Mouse (Mus musculus) brain, embryonic 18.5 days (tissue): ENCODE measurements at regions not wholly inside any gene's neighbourhood (a gene's known extent, or its start where the extent isn't known, plus 50 kb on each side); places are given as distances from the start of the nearest gene placed in this dataset.

ENCODE experiments used
- DNase-seq: peaks from one replicate; pipeline ENCODE4 v3.0.0-alpha.2; 2012; ENCODE audit warnings: low read depth, low spot score

DNA sequence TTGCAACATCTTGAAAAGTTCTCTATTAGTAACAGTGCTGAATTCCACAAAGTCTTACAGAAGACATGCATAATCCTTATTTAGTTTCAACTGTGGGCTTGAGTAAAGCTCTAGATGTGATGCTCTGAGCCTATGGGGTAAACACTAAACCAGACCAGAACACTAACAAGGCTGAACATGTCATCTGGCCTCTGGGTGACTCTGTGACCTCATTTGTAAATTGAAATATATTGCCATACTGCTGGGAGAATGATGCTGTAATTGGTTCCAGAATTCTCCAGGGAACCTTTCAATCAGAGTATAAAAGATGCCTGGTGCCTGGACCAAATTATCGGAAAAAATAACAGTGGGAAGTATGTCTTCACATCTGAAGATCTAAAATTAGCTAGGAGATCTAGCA, 309.9 kb upstream of the Megf9 start:
- no peak for DNase-seq

DNA sequence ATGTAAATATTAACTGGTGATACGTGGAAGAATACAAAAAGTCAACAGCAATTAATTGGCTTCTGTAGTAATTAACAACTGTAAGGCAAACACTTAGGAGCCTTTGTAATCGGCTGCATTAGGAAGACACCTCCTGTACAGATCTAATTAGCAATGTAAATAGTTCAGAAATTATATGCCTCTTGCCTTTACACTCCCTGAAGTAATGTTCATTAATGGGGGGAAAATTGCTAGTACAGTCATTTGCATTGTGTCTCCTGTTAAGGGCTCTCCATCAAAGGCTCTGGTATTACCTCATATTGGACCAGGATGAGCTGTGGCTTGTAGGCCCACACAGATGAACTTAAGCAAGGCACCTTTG, 276.1 kb upstream of the Megf9 start:
- no peak for DNase-seq

DNA sequence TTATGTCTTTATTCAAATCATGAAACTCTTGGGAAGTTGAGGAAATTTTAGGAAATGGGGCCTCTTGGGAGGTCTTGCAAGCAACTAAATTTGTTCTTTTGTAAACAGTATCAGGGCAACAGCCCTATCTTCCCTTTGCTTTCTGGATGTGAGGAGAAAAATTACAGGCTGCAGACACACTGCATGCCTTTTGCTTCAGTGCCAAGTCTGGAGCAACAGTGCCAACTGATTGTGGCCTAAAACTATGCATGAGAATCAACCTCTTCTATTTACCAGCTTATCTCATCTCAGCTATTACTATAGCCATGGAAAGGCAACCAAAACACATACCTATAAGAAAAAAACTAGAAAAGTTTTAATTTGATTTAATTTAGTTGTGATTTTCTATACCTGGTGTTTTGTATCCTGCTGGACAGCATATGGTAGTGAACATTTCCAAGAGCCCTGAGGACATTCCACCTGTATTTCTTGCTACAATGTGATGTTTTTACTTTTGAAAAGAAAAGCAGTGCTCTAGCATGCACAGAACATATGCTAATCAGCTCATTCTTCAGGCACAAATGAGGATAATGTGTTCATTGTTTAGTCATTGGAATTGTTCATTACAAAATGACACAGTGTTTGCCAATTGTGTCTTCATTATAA, 275.6 kb upstream of the Megf9 start:
- DNase-seq, result no peak

DNA sequence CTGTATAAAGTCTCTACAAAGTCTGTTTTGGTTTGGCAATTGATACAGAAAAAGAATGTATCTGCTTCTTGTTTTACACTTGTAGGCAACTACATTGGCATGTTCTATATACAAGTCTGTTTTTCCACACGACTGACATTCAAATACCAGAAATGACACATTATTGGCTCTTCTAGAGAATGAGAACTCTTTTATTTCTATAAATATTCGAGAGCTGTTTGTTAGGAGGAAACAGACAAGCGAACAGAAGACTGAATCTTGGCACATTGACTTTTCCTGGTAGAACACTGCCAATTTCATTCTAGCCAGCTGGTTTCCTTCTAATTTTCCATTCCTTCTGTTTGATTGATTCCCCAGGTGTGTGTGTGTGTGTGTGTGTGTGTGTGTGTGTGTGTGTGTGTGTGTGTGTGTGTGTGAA, 270.1 kb upstream of the Megf9 start:
- DNase-seq, result peak; percentile 69

DNA sequence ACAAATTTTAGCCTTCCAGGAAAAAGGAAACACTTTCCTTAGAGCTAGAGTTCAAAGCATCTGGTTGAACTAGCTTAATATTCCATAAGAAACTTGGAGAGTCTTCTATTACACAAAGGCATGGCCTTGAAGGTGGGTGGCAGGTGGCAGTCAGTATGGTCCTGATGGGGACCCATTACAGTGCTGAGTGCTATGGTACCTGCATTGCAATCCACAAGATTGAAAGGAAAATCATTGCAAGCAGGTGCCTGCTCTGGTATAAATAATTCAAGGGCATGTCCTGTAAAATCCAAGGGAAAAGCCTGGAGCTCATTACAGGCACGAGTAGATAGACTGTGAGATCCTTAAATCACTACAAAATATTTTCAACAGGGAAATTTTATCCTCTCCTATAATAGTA, 263.7 kb upstream of the Megf9 start:
- DNase-seq, result no peak

DNA sequence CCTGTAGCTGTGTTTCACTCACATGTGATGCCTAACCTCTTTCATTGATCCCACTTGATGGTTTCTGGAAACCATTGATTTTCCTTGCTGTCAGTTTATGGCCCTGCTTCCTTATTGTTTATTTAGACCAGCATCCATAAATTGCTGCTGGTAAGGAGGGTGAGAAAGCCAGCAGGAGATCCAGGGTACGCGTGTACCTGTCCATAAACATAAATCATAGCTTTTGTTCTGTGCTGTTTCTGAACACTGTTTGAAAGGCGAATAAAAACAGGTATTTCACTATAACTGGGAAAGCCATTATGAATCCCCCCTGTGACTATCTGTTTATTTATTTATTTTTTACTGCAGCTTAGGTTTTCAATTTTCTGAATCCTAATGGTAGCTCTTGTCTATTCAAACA, 263.1 kb upstream of the Megf9 start:
- no peak for DNase-seq

DNA sequence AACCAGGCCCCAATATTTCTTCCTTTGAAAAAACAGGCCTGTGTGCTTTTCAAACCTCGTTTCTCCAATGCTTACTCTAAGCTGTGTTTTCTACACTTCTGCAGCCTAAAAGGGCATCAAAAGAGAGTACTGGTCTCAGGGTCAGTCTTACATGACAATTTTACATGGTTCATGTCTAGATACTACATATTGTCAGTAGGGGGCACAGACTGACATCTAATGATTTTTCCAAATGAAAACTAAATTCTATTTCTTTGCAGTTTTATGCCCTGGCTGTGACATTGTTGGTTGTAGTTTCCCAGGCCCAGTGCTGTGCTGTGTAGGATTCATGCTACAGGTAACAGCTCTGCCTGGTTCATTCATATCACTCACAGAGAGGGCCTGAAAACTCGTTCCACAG, 248.7 kb upstream of the Megf9 start:
- DNase-seq, result no peak

DNA sequence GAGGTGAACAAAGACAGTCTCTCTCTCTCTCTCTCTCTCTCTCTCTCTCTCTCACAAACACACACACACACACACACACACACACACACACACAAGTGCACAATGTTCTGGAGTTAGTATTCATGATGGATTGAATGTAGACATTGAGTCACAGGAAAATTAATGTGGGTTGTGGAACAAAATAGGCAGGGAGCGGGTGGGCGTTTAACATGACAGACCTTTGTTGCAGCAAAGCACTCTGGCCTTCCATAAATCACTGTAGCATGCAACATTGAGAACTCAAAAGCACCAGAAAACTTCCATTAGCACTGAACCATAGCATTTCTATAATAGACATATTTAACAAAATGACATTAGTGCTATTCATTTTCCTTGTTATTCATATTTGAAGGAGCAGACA, 246.8 kb upstream of the Megf9 start:
- DNase-seq, result no peak

DNA sequence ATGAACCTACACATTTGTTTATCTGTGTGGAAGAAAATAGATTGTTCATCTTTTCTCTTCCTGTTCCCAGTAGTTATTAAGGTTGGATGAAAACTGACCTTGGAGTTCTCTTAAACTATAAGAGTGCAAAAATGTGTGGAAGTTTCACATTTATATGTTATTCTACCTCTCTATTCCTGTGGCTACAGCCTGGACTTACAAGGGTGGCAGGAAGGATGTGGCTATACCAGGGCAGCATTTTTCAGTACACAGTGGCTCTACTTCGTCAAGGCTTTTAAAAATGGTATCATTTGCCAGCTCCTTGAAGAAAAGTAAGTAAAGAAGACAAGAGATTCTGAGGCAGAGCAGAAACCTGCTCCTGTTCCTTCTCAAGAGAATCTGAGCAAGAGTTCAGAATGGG, 241.5 kb upstream of the Megf9 start:
- no peak for DNase-seq

DNA sequence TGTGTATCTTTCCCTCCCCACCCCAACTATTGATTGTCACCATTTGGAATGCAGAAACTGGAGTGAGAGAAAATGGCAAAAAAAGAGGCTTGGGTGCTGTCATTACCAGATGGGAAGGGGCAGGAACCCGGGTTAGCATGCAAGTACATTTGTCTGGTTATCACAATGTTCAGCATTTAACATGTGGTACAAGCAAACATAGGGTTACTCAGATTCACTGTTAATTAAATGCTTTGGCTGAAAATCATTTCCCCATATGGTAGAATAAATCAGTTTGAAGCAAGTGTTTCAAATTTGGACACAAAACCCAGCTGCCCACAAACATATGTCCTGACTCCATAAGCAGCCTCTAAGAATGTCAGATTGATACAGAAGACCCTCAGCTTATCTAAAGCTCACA, 208.6 kb upstream of the Megf9 start:
- peak; percentile 59 for DNase-seq

DNA sequence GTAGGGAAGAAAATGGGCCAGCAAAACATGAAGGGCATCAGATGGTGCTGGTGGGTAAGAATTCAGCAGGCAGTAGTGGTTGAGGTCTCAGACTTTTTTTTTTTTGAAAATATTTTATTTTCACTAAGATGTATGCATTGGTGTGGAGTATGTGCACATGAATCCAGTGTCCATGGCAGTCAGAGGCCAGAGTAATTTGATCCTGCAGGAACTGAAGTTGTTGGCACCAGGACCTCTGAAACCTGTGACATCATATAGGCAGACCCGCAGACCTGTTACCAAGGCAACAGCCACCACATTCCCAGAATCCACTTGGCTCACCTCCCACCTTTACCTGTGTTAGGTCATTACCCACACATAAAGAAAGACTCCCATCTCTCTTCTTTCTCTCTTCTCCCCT, 207.2 kb upstream of the Megf9 start:
- no peak for DNase-seq

DNA sequence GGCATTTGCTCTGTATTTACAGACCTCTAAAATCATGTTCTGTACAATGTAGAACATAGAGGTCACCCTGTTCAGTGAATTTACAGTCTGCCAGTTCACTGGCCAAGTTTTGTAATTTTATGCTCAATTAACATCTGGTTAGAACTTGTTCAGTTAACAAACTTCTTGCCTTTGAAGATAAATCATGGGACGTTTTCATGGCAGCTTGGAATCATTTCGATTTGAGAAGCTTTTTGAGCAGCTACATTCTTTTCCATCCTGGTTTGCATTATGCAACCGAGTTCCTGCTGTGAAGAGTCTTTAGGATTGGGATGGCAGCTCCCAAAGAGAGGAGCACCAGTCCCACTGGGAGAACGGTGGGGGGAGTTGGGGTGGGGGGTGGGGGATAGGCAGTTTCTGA, 206.3 kb upstream of the Megf9 start:
- DNase-seq, result no peak

DNA sequence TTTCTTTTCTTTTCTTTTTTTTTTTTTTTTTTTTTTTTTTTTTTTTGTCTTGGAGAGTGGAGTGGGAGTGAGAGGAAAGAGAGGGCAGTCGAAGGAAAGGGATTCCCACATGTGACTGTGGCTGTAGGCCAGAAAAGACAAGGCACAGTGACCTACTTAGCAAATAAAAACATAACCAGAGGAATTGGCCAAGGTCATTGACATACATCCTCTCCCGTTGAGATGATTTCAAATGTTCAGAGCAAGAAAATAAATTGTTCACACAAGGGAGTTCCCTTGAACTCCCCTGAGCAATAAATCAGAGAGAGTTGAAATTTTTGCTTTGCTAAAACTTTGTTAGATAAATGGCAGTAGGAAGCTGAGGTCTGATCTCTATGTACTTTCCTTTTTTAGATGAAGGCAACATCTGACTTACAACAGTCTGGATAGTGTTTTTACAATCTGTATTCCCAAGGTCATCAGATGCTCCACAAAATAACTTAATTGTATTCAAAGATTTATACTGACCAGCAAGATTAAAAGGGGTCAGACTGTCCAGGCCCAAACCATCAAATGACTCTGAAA, 174.4 kb upstream of the Megf9 start:
- no peak for DNase-seq

DNA sequence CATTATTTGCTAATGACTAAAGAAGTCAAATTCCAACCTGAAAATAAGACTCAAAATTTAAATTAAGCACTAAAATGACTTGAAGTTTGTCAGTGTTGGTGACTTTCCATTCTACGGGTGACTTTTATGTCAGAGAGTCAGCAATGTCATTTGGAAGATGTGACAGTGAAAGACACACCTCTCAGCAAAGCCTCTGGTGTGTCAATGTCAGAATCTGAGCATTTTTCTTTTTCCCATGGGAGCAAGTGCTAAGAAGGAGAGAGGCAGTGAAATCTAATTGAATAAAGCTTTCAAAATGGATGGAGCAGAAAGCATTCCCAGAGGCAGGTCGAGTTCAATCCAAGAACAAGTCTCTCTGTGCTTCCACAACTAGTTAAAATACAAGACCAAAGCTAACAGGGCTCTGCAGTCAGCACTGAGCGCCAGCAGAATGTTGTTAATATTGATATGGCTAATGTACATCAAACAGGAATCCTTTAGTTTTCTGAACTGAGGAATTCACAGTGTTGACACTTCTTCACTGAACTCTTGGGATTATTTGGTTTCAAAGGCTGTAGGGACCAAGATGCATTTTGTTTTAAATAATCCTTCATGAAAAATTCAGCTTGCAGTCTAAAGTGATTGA, 170.4 kb upstream of the Megf9 start:
- DNase-seq, result no peak

DNA sequence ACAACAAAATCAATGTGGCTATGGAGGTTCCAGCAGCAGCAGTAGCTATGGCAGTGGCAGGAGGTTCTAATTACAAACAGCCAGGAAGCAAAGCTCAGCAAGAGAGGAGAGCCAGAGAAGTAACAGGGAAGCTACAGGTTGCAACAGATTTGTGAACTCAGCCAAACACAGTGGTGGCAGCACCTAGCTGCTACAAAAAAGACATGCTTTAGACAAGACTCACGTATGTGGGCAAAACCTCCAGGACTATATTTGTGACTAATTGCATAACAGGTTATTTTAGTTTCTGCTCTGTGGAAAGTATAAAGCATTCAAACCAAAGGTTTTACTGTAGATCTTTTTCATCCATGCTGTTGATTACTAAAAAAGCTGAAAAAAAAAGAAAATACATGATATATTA, 166.1 kb upstream of the Megf9 start:
- DNase-seq, result no peak

DNA sequence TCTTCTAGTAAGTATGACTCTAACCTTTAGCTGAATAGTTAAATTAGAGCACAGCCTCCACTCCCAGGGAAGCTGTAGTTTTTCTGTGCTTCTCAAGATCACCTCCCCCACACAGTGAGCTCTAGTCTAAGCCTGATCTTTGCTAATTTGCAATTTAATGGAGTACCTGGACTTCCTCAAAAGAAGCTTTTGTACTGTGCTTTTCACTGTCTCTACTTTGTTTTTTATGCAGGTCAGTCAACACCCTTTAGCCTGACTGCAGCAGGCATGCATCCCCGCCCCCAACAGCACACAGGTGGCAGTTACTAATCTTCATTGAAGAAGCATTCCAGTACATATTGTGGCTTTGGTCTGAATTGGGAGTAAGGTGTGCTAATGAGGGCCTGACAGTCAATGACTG, 129.4 kb upstream of the Megf9 start:
- no peak for DNase-seq

DNA sequence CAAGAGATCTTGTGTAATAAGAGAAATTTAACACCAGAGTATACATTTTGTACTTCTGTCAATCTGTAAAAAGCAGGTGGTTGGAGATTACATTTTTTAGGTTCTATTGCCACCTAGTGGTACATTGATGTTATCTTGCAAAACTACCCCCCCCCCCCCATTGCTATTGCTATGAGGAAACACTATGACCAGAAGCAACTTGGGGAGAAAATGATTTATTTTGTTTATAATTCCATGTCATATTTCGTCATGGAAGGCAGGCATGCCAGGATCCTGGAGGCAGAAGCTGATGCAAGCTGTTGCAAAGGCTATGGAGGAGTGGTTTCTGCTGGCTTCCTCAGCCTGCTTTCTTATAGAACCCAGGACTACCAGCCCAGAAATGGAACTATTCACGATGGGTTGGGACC, 86.6 kb upstream of the Megf9 start:
- DNase-seq, result no peak

DNA sequence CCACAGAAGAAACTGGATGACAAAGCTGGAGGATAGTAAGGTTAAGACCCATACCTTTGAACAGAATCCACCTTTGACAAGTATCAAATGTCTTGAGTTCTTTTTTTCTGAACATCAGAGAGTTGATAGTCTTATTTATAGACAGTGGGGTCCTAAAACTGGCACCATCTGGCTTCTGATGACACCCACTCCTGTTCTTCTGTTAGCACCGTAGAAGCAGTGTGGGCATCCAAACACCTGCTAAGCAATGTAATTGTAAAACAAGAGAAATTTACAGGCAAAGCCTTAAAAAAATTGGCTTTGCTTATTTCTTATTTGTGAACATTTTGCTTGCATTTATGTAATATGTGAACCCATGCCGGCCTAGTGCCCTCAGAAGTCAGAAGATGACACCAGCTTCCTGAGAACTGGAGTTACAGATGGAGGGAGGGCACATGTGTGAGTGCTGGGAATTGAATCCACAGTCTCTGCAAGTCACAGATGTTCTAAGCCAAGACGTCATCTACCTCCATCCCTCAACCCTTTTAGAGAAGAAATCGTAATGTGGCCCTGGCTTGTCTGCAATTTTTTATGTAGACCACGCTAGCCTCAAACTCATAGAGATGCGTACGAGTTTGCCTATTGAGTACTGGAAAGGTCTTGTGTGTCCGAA, 85.0 kb upstream of the Megf9 start:
- DNase-seq, result no peak

DNA sequence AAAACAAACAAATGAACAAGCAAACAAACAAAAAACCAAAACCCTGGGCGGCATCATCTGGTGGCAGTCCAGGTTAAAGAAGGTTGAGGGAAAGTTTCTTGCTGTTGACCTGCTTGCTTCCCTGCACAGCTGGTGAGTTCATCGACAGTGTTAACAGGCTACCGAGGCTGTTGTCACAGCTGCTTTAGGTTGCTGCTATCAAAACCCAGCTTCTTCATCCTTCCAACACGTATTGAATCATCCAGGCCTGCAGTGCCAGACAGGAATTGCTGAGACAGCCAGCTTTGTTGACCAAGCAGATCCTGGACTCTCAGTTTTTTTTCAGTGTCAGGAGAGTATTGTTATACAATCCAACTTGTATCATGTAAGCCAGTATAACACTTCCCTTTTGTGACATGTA, 81.0 kb upstream of the Megf9 start:
- DNase-seq, result no peak

DNA sequence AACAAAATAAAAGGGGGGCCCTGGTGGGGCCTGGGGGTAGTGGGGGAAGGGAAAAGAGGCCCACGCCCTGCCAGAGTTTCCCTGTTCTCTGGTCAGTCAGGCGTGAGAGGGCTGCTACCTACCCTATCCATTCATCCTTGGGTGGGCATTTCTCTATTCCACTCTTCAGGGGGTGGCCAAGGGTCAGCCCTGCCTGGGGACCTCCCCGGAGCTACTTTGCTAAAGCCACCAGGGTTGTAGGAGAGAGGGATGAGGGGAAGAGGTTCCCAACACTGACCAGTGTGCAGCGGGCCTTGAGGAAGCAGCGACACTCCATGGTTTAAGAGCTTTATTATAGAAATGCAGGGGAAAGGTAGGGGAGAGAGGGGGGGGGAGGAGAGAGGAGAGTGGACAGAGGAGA, 79.6 kb upstream of the Megf9 start:
- DNase-seq, result no peak

DNA sequence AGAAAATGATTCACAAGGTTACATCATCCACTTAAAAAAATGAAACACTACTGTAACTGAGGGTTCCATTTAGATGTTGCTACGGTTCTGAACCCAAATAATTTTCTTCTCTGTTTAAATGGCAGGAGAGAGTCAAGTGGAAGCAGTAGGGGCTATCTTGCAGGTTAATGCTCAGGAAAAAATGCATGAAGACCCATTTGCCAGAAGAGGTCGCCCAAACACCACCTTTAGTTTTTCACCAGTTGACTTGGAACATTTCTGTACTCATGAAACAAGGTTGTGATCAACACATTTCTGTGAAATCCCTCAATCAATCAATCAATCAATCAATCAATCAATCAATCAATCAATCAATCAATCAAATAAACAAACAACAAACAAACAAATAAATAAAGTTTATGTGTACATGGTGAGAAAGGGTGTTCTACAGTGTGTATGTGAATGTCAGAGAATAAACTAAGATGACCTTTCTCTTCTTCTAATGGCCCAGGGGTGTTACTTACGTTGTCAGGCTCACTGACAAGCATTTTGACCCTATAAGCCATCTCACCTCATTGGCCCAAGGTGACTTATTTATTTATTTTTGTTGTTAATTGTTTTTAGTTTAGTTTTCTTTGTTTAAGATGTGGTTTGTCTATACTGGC, 68.5 kb upstream of the Megf9 start:
- DNase-seq, result peak; percentile 32

DNA sequence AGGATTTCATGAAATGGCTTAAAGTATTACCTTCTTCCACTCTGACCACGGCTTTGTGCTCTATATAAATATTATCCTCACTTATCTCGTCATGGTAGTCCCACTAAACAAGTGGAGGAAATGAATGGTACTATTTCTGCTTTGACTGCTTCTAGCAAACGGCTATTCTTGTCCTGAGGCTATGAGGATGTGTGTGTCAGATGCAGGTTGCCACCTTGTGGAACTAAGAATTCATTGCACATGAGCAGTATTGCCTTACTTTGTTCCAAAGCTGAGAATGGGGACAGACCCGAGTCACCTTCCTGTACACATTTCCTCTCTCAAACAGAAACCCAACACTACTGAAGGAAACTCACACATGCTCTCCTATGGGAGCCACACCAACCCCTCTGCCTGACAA, 66.5 kb upstream of the Megf9 start:
- peak; percentile 34 for DNase-seq
